Mouse (Mus musculus): ENCODE results near the gene Taok3.

DNA sequence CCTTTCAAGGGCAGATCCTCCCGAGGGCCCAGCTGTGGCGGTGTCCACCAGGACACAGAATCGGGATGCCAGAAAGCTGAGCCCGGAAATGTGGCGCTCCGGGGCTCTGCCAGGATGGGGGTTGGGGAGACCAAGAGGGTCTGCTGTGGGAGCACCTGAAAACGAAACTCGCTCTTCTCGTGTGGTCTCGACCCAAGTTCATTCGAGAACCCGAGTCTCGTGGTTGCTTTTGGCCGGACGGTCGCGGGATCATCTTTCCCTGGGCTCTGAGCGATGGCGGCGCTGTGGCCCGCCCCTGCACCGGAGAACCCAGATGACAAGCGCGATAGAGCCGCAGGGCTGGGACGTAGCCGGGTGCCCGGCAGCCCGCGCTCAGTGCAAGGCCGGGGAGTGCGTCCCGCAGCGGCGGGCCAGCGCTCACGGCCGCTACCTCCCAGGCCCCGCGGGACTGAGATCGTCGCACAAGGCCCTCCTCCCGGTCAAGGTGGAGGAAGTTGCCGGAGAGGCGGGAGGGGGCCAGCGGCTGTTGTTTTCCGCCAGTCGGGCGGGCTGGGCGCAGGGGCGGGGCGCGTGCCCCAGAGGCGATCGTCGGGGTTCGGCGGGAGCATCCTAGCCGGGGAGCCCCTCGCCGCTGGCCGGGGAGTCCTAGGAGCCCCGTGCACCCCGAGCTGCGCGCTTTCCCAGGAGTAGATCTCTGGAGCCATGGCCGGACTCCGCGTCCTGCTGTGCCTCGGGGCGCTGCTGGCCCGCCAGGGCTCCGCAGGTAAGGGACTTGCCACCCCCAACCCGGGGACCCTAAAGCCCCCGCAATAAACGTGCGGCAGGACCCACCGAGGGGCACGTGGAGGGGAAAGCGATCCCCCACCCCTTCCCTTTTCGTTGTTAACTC lies 199.1 kb downstream of the Taok3 start, which contains the start of gene Vsig10:
- TF ChIP-seq CTCF (IDR thresholded peaks at IDR 0.05; ENCODE audit: low read depth) (0 out of 2 replicates have a peak, but pooled peaks have one; percentile 7), EP300 (IDR thresholded peaks at IDR 0.05; ENCODE audit: low read depth) (no peak)
